Comparison of ENCODE assay signal across 9 mouse cellular contexts in the genomic region with DNA sequence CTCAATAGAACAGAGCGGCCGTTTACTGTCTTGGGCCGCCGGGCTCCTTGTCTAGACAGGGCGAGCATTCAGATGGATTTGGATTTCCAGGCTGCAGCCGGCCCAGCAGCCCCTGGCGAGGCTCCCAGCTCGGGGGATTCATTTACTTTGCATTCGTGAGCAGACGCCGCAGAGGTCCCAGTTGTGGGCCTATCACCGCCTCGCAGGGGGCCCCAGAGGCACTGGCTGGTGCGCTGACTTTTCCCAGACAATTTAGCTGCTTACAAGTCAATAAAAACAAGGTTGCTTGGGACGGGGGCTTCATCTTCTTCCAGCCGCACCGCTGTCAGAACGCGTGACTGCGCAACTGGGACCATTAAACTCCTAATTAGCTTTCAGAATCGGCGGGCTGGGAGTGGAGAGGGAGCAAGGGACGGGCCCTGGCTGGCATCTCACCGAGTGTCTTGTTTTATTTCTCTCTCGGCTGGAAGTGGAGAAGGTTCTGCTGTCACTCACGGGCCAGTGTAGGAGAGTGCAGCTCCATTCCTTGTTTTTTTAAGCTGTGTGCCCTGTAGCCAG.
DNase-seq lines count a peak whose midpoint lies in the region; ATAC-seq and TF ChIP-seq lines count a peak whose summit lies in the region.
"Had no signal": no experiment of that assay in that cellular context is flagged by ENCODE, and none has a peak within 500 bp of the region (broad histone marks: within the 10 kb centered on the region; RNA-seq: fewer than 3 reads in every experiment).

No protein-coding gene starts in this region.

- H3K9ac ChIP-seq in ES-Bruce4 (ENCODE audit: low read depth, poor library complexity, severe bottlenecking): peak overlapping the region; percentile 57
- H3K9ac ChIP-seq in forebrain, embryonic 12.5 days: peak overlapping the region; percentile 17; the same call in 1 of the 2 replicates
- no peak overlapping the region for H3K9ac ChIP-seq in hindbrain, postnatal 0 days (replicated peaks; ENCODE audit: low read length)
- H3K9ac ChIP-seq in midbrain, embryonic 11.5 days (ENCODE audit: low read length): peak overlapping the region; percentile 45
- H3K9ac ChIP-seq: liver, embryonic 15.5 days had no signal

- DNase-seq in frontal cortex, postnatal 36 days (ENCODE audit: low spot score in 2 of 2): peak; percentile 30 to 33
- peak; percentile 85 for DNase-seq in hindbrain, postnatal 0 days (ENCODE audit: low spot score)
- no peak for DNase-seq in midbrain, embryonic 11.5 days (ENCODE audit: low spot score, missing footprints)
- DNase-seq in thymus, postnatal 10 days (ENCODE audit: low spot score in 2 of 2): no peak

- TF ChIP-seq EP300 in ES-Bruce4 (IDR thresholded peaks at IDR 0.05; ENCODE audit: insufficient read depth, low read depth, low read length): no peak

- H3K27me3 ChIP-seq in ES-Bruce4 (ENCODE audit: control insufficient read depth, insufficient read depth, low read length, poor library complexity, severe bottlenecking): no peaks in the 10 kb centered on the region
- peaks cover 52% of the 10 kb centered on the region for H3K27me3 ChIP-seq in forebrain, embryonic 12.5 days
- no peaks in the 10 kb centered on the region for H3K27me3 ChIP-seq in hindbrain, postnatal 0 days (ENCODE audit: insufficient read depth, low read length)
- peaks cover 9% of the 10 kb centered on the region; the same call in 1 of the 2 replicates for H3K27me3 ChIP-seq in midbrain, embryonic 11.5 days (ENCODE audit: control insufficient read depth, insufficient read depth, low read length)

- H3K27ac ChIP-seq in ES-Bruce4 (ENCODE audit: insufficient read depth, low read length): no peak overlapping the region
- H3K27ac ChIP-seq in forebrain, embryonic 12.5 days: 0 out of 2 replicates have a peak overlapping the region, but pooled peaks have one; percentile 59
- peak overlapping the region; percentile 41; the same call in 1 of the 2 replicates for H3K27ac ChIP-seq in hindbrain, postnatal 0 days
- peak overlapping the region; percentile 30; the same call in 1 of the 2 replicates for H3K27ac ChIP-seq in midbrain, embryonic 11.5 days (ENCODE audit: low read depth, low read length)
- H3K27ac ChIP-seq: liver, embryonic 15.5 days had no signal

- H3K9me3 ChIP-seq in ES-Bruce4 (replicated peaks; ENCODE audit: control insufficient read depth, insufficient read depth, low read length, poor library complexity, severe bottlenecking): peaks cover 4% of the 10 kb centered on the region
- peaks cover 5% of the 10 kb centered on the region; the same call in 1 of the 2 replicates for H3K9me3 ChIP-seq in forebrain, embryonic 12.5 days
- H3K9me3 ChIP-seq in hindbrain, postnatal 0 days (ENCODE audit: low read length): no peaks in the 10 kb centered on the region
- peaks cover 4% of the 10 kb centered on the region; the same call in 1 of the 2 replicates for H3K9me3 ChIP-seq in midbrain, embryonic 11.5 days (ENCODE audit: control insufficient read depth, low read length)
- H3K9me3 ChIP-seq: liver, embryonic 15.5 days had no signal

- peak overlapping the region; percentile 29 for H3K4me3 ChIP-seq in ES-Bruce4 (ENCODE audit: low read depth, low read length)
- H3K4me3 ChIP-seq in forebrain, embryonic 12.5 days (replicated peaks): peak overlapping the region; percentile 28
- no peak overlapping the region for H3K4me3 ChIP-seq in hindbrain, postnatal 0 days (ENCODE audit: low read length)
- H3K4me3 ChIP-seq in midbrain, embryonic 11.5 days (ENCODE audit: low read depth, low read length): peak overlapping the region; percentile 14; the same call in 1 of the 2 replicates
- H3K4me3 ChIP-seq: liver, embryonic 15.5 days had no signal

- H3K4me2 ChIP-seq in forebrain, embryonic 12.5 days: peak overlapping the region; percentile 55
- H3K4me2 ChIP-seq in hindbrain, postnatal 0 days (ENCODE audit: low read depth, low read length): peak overlapping the region; percentile 45
- peak overlapping the region; percentile 48 for H3K4me2 ChIP-seq in midbrain, embryonic 11.5 days
- H3K4me2 ChIP-seq: liver, embryonic 15.5 days had no signal

- no peak for ATAC-seq in frontal cortex, adult (ENCODE audit: low TSS enrichment)
- peak; percentile 73 for ATAC-seq in forebrain, embryonic 12.5 days (ENCODE audit: low FRiP score)
- peak; percentile 66 for ATAC-seq in hindbrain, postnatal 0 days
- peak; percentile 76 for ATAC-seq in midbrain, embryonic 11.5 days (ENCODE audit: low FRiP score)
- no peak for ATAC-seq in megakaryocyte-erythroid progenitor cell, adult 5-6 weeks (replicated peaks; ENCODE audit: low FRiP score, low TSS enrichment, poor library complexity, severe bottlenecking)

- TF ChIP-seq POLR2A in ES-Bruce4 (IDR thresholded peaks at IDR 0.05; ENCODE audit: insufficient read depth, low read length): no peak

- H3K36me3 ChIP-seq in ES-Bruce4 (ENCODE audit: control insufficient read depth, insufficient read depth, low read length, poor library complexity, severe bottlenecking): no peaks in the 10 kb centered on the region
- H3K36me3 ChIP-seq in forebrain, embryonic 12.5 days (replicated peaks): no peaks in the 10 kb centered on the region
- H3K36me3 ChIP-seq in hindbrain, postnatal 0 days (ENCODE audit: insufficient read depth, low read length): no peaks in the 10 kb centered on the region
- no peaks in the 10 kb centered on the region for H3K36me3 ChIP-seq in midbrain, embryonic 11.5 days (ENCODE audit: control insufficient read depth, insufficient read depth, low read length)
- H3K36me3 ChIP-seq: liver, embryonic 15.5 days had no signal

- TF ChIP-seq CTCF in ES-Bruce4 (IDR thresholded peaks at IDR 0.05; ENCODE audit: low read depth, low read length): no peak
- no peak for TF ChIP-seq CTCF in hindbrain, postnatal 0 days (IDR thresholded peaks at IDR 0.05; ENCODE audit: low read depth)

- 1% methylated on average over 26 of the region's 26 CpGs for WGBS in forebrain, embryonic 12.5 days
- WGBS in hindbrain, postnatal 0 days: 8% methylated on average over 26 of the region's 26 CpGs
- WGBS in midbrain, embryonic 11.5 days: under 1% methylated on average over 26 of the region's 26 CpGs

- H3K4me1 ChIP-seq in ES-Bruce4 (ENCODE audit: control insufficient read depth, insufficient read depth, low read length): peaks cover 2% of the 10 kb centered on the region
- peaks cover 46% of the 10 kb centered on the region for H3K4me1 ChIP-seq in forebrain, embryonic 12.5 days
- peaks cover 24% of the 10 kb centered on the region for H3K4me1 ChIP-seq in hindbrain, postnatal 0 days (ENCODE audit: insufficient read depth, low read length)
- peaks cover 25% of the 10 kb centered on the region for H3K4me1 ChIP-seq in midbrain, embryonic 11.5 days (ENCODE audit: control insufficient read depth, insufficient read depth, low read length)
- H3K4me1 ChIP-seq: liver, embryonic 15.5 days had no signal

Comparison
In these comparisons a context has a peak if more than half of its experiments do, and no peak if none do; other contexts are left out.
1. DNase-seq: peak in frontal cortex, postnatal 36 days (2 of 2) and hindbrain, postnatal 0 days (single experiment); none in midbrain, embryonic 11.5 days (single experiment) and thymus, postnatal 10 days (0 of 2).
2. ATAC-seq: peak in forebrain, embryonic 12.5 days (single experiment), hindbrain, postnatal 0 days (single experiment) and midbrain, embryonic 11.5 days (single experiment); none in frontal cortex, adult (single experiment) and megakaryocyte-erythroid progenitor cell, adult 5-6 weeks (single experiment).
3. Peak in every context shown above with its lines, with median percentiles within 50 percentile points of each other: H3K4me2 ChIP-seq.